Mouse (Mus musculus) embryonic facial prominence, embryonic 10.5 days (tissue): ENCODE data around the gene Macrod2. TPM values are rescaled to one million over a fixed set of nuclear protein-coding genes. Genes with fewer than 3 reads are reported as not detected.
A peak's percentile ranks its signal among the peaks of the same experiment; 100 is the strongest.

Source experiments
- DNase-seq: peaks from one replicate; pipeline ENCODE4 v3.0.0-alpha.2; 2017; ENCODE audit warnings: low spot score
- H3K27ac ChIP-seq: fragments of 300-500 bp; sonication (generic); replicated peaks from 2 replicates; pipeline ENCODE4 v1.5.1; 2016; ENCODE audit warnings: mild to moderate bottlenecking
- H3K27me3 ChIP-seq: fragments of 300-500 bp; sonication (generic); replicated peaks from 2 replicates; pipeline ENCODE4 v1.6.1; 2016; ENCODE audit warnings: low read depth, mild to moderate bottlenecking; ENCODE audit not compliant: poor library complexity, severe bottlenecking
- H3K36me3 ChIP-seq: fragments of 300-500 bp; sonication (generic); replicated peaks from 2 replicates; pipeline ENCODE4 v1.6.1; 2016; ENCODE audit warnings: mild to moderate bottlenecking, moderate library complexity
- H3K4me1 ChIP-seq: fragments of 300-500 bp; sonication (generic); 2 replicates; pipeline ENCODE4 v1.6.1; 2016
- H3K4me3 ChIP-seq: fragments of 300-500 bp; sonication (generic); 2 replicates; pipeline ENCODE4 v1.5.1; 2016; ENCODE audit warnings: mild to moderate bottlenecking, moderate library complexity
- H3K9me3 ChIP-seq: fragments of 300-500 bp; sonication (generic); 2 replicates; pipeline ENCODE4 v1.6.1; 2016; ENCODE audit warnings: mild to moderate bottlenecking
- WGBS: fragments of 180-500 bp; shearing (Covaris S2); methylation state at CpG from one replicate; pipeline ENCODE4 v1.1.7; 2016; 5-methylcytosine and 5-hydroxymethylcytosine counted together
- polyA plus RNA-seq: library from polyadenylated mRNA; unstranded; fragments of >200 nt; fragmentation: Nextera tagmentation; extraction: Ambion mirVana; gene quantifications from 2 replicates; pipeline ENCODE4 v1.2.1, GENCODE M21; 2016

Macrod2 gene
- polyA plus RNA-seq, 1 experiment from 2014 or later: 25.8 TPM

GRCm38 (mm10) chr2:141700759-141701452, 1305.8 kb downstream of the Macrod2 start:
- no peak overlapping the region for H3K4me3 ChIP-seq
- H3K9me3 ChIP-seq: no peaks in the 10 kb centered on the region
- no peak overlapping the region for H3K27ac ChIP-seq
- WGBS: 51% methylated on average over 7 of the region's 7 CpGs
- no peak for DNase-seq
- H3K4me1 ChIP-seq: no peaks in the 10 kb centered on the region
- H3K36me3 ChIP-seq: no peaks in the 10 kb centered on the region
- no peaks in the 10 kb centered on the region for H3K27me3 ChIP-seq

- Histone ChIP-seq H3K27ac (no peak overlapping the region), H3K36me3 (no peaks in the 10 kb centered on the region), H3K9me3 (no peaks in the 10 kb centered on the region), H3K4me3 (no peak overlapping the region), H3K4me1 (no peaks in the 10 kb centered on the region), H3K27me3 (no peaks in the 10 kb centered on the region)
- no peak for DNase-seq
- 84% methylated on average over 2 of the region's 2 CpGs for WGBS
Measured at GRCm38 (mm10) chr2:141711785-141712184, 1316.7 kb downstream of the Macrod2 start.

- Histone ChIP-seq H3K36me3 (no peaks in the 10 kb centered on the region), H3K4me1 (no peaks in the 10 kb centered on the region), H3K9me3 (no peaks in the 10 kb centered on the region), H3K27ac (no peak overlapping the region), H3K27me3 (no peaks in the 10 kb centered on the region), H3K4me3 (no peak overlapping the region)
- WGBS: 81% methylated on average over 4 of the region's 4 CpGs
- no peak for DNase-seq
Measured at GRCm38 (mm10) chr2:141712265-141712664, 1317.2 kb downstream of the Macrod2 start.

GRCm38 (mm10) chr2:141715061-141715460, 1320.0 kb downstream of the Macrod2 start:
- WGBS: 86% methylated on average over 3 of the region's 3 CpGs
- no peaks in the 10 kb centered on the region for H3K27me3 ChIP-seq
- no peak overlapping the region for H3K27ac ChIP-seq
- no peak for DNase-seq
- no peaks in the 10 kb centered on the region for H3K4me1 ChIP-seq
- H3K4me3 ChIP-seq: no peak overlapping the region
- no peaks in the 10 kb centered on the region for H3K9me3 ChIP-seq
- H3K36me3 ChIP-seq: no peaks in the 10 kb centered on the region

GRCm38 (mm10) chr2:141722531-141722930, 1327.4 kb downstream of the Macrod2 start:
- no peaks in the 10 kb centered on the region for H3K4me1 ChIP-seq
- no peaks in the 10 kb centered on the region for H3K9me3 ChIP-seq
- WGBS: 92% methylated on average over 3 of the region's 3 CpGs
- no peak for DNase-seq
- no peaks in the 10 kb centered on the region for H3K27me3 ChIP-seq
- H3K36me3 ChIP-seq: no peaks in the 10 kb centered on the region
- H3K27ac ChIP-seq: no peak overlapping the region
- no peak overlapping the region for H3K4me3 ChIP-seq

GRCm38 (mm10) chr2:141728998-141729397, 1333.9 kb downstream of the Macrod2 start:
- 0 out of 2 replicates have a peak overlapping the region, but pooled peaks have one; percentile 19 for H3K27ac ChIP-seq
- WGBS: 47% methylated on average over 4 of the region's 4 CpGs
- no peaks in the 10 kb centered on the region for H3K36me3 ChIP-seq
- H3K27me3 ChIP-seq: no peaks in the 10 kb centered on the region
- peak; percentile 14 for DNase-seq
- H3K4me3 ChIP-seq: no peak overlapping the region
- H3K9me3 ChIP-seq: no peaks in the 10 kb centered on the region
- peaks cover 3% of the 10 kb centered on the region; the same call in 1 of the 2 replicates for H3K4me1 ChIP-seq

- Histone ChIP-seq H3K27me3 (no peaks in the 10 kb centered on the region), H3K36me3 (no peaks in the 10 kb centered on the region), H3K27ac (no peak overlapping the region), H3K4me3 (no peak overlapping the region), H3K4me1 (no peaks in the 10 kb centered on the region), H3K9me3 (no peaks in the 10 kb centered on the region)
- no peak for DNase-seq
- 87% methylated on average over 5 of the region's 5 CpGs for WGBS
Measured at GRCm38 (mm10) chr2:141736685-141737456, 1341.8 kb downstream of the Macrod2 start.

- DNase-seq: no peak
- Histone ChIP-seq H3K36me3 (no peaks in the 10 kb centered on the region), H3K27ac (no peak overlapping the region), H3K27me3 (no peaks in the 10 kb centered on the region), H3K4me1 (no peaks in the 10 kb centered on the region), H3K9me3 (no peaks in the 10 kb centered on the region), H3K4me3 (no peak overlapping the region)
- 85% methylated on average over 1 of the region's 1 CpGs for WGBS
Measured at GRCm38 (mm10) chr2:141738702-141739101, 1343.6 kb downstream of the Macrod2 start.

- Histone ChIP-seq H3K4me1 (no peaks in the 10 kb centered on the region), H3K27ac (no peak overlapping the region), H3K36me3 (no peaks in the 10 kb centered on the region), H3K9me3 (no peaks in the 10 kb centered on the region), H3K27me3 (no peaks in the 10 kb centered on the region), H3K4me3 (no peak overlapping the region)
- WGBS: 87% methylated on average over 5 of the region's 5 CpGs
- DNase-seq: no peak
Measured at GRCm38 (mm10) chr2:141740318-141740717, 1345.2 kb downstream of the Macrod2 start.

- WGBS: 53% methylated on average over 4 of the region's 4 CpGs
- no peak overlapping the region for H3K4me3 ChIP-seq
- no peaks in the 10 kb centered on the region for H3K27me3 ChIP-seq
- no peaks in the 10 kb centered on the region for H3K9me3 ChIP-seq
- H3K4me1 ChIP-seq: peaks cover 14% of the 10 kb centered on the region
- H3K27ac ChIP-seq: no peak overlapping the region
- no peaks in the 10 kb centered on the region for H3K36me3 ChIP-seq
- peak; percentile 41 for DNase-seq
Measured at GRCm38 (mm10) chr2:141800236-141800635, 1405.1 kb downstream of the Macrod2 start.

- 68% methylated on average over 2 of the region's 2 CpGs for WGBS
- Histone ChIP-seq H3K36me3 (no peaks in the 10 kb centered on the region), H3K9me3 (no peaks in the 10 kb centered on the region), H3K27ac (no peak overlapping the region), H3K4me1 (peaks cover 14% of the 10 kb centered on the region), H3K4me3 (no peak overlapping the region), H3K27me3 (no peaks in the 10 kb centered on the region)
- DNase-seq: no peak
Measured at GRCm38 (mm10) chr2:141800909-141801308, 1405.8 kb downstream of the Macrod2 start.

GRCm38 (mm10) chr2:141816266-141816665, 1421.2 kb downstream of the Macrod2 start:
- DNase-seq: no peak
- Histone ChIP-seq H3K4me1 (no peaks in the 10 kb centered on the region), H3K4me3 (no peak overlapping the region), H3K27ac (no peak overlapping the region), H3K36me3 (no peaks in the 10 kb centered on the region), H3K27me3 (no peaks in the 10 kb centered on the region), H3K9me3 (no peaks in the 10 kb centered on the region)
- 91% methylated on average over 4 of the region's 4 CpGs for WGBS
